Mouse (Mus musculus) brain, embryonic 14.5 days (tissue): Measurements from ENCODE around the gene Ddx4.

Experiments
- CTCF ChIP-seq: fragments of 200-500 bp; IDR thresholded peaks from 2 replicates; pipeline ENCODE4 v1.5.1; 2012; ENCODE audit warnings: inconsistent platforms, mild to moderate bottlenecking, moderate library complexity, borderline replicate concordance; ENCODE audit not compliant: insufficient read depth, insufficient read length; ENCODE audit errors: extremely low read depth
- POLR2A ChIP-seq: fragments of 200-500 bp; IDR thresholded peaks from 2 replicates; pipeline ENCODE4 v1.6.1; 2012; ENCODE audit warnings: mild to moderate bottlenecking, inconsistent platforms, borderline replicate concordance; ENCODE audit not compliant: poor library complexity, insufficient read depth, insufficient read length, severe bottlenecking; ENCODE audit errors: extremely low read depth

GRCm38 (mm10) chr13:112625566-112625965 lies 26.7 kb downstream of the Ddx4 start:
- TF ChIP-seq CTCF (no peak), POLR2A (no peak)
